In genomic region chr19:43584788-43585187, GRCm38 (mm10) we compare ENCODE assay signal across 9 mouse cellular contexts. TPM values are rescaled to one million over a fixed set of nuclear protein-coding genes. Genes with fewer than 3 reads are reported as not detected.
DNase-seq lines count a peak whose midpoint lies in the region; ATAC-seq and TF ChIP-seq lines count a peak whose summit lies in the region.
"Had no signal": no experiment of that assay in that cellular context is flagged by ENCODE, and none has a peak within 500 bp of the region (broad histone marks: within the 10 kb centered on the region; RNA-seq: fewer than 3 reads in every experiment).

No protein-coding gene starts in this region.

- intact Hi-C loops in heart, postnatal 14 days (cut with DNase I) = no loop called here
- intact Hi-C loops in left cerebral cortex, adult 2 months (cut with DNase I) = no loop called here

- no peak overlapping the region for H3K4me3 ChIP-seq in limb, embryonic 15.5 days
- no peak overlapping the region for H3K4me3 ChIP-seq in neural tube, embryonic 13.5 days
- no peak overlapping the region for H3K4me3 ChIP-seq in left cerebral cortex, adult 2 months

- DNase-seq in urinary bladder, postnatal 14 days (ENCODE audit: low spot score) = peak; percentile 41
- no peak for DNase-seq in urinary bladder, postnatal 36 days (ENCODE audit: low spot score in 2 of 2)
- DNase-seq in heart, postnatal 14 days = peak; percentile 36
- DNase-seq in layer of hippocampus, adult 8-10 months (ENCODE audit: low spot score in 2 of 2) = no peak
- DNase-seq in left cerebral cortex, adult 2 months (ENCODE audit: extremely low spot score in 1 of 2, low spot score in 2 of 2) = no peak
- DNase-seq in frontal cortex, postnatal 36 days (ENCODE audit: low spot score in 2 of 2) = no peak

- no peak for TF ChIP-seq CTCF in left cerebral cortex, adult 2 months (IDR thresholded peaks at IDR 0.05)

- peak overlapping the region; percentile 26 for H3K4me2 ChIP-seq in limb, embryonic 15.5 days
- H3K4me2 ChIP-seq in neural tube, embryonic 13.5 days = 0 out of 2 replicates have a peak overlapping the region, but pooled peaks have one; percentile 3

- no peak for ATAC-seq in limb, embryonic 15.5 days (ENCODE audit: insufficient number of reproducible peaks, low FRiP score, low TSS enrichment, low read depth)
- no peak for ATAC-seq in neural tube, embryonic 13.5 days (ENCODE audit: low read depth)

- H3K9ac ChIP-seq in limb, embryonic 15.5 days = no peak overlapping the region
- H3K9ac ChIP-seq in neural tube, embryonic 13.5 days = no peak overlapping the region

- H3K27me3 ChIP-seq in limb, embryonic 15.5 days = peaks cover 78% of the 10 kb centered on the region
- H3K27me3 ChIP-seq in neural tube, embryonic 13.5 days = peaks cover 95% of the 10 kb centered on the region

- H3K27ac ChIP-seq in limb, embryonic 15.5 days = no peak overlapping the region
- H3K27ac ChIP-seq in neural tube, embryonic 13.5 days (replicated peaks) = no peak overlapping the region
- H3K27ac ChIP-seq in left cerebral cortex, adult 2 months = no peak overlapping the region

- H3K36me3 ChIP-seq in limb, embryonic 15.5 days = no peaks in the 10 kb centered on the region
- no peaks in the 10 kb centered on the region for H3K36me3 ChIP-seq in neural tube, embryonic 13.5 days

- 0 out of 2 replicates have a peak, but pooled peaks cover 4% of the 10 kb centered on the region for H3K4me1 ChIP-seq in limb, embryonic 15.5 days
- no peaks in the 10 kb centered on the region for H3K4me1 ChIP-seq in neural tube, embryonic 13.5 days (replicated peaks)

- no peaks in the 10 kb centered on the region for H3K9me3 ChIP-seq in limb, embryonic 15.5 days
- H3K9me3 ChIP-seq in neural tube, embryonic 13.5 days = no peaks in the 10 kb centered on the region

- 3% methylated on average over 13 of the region's 13 CpGs for WGBS in limb, embryonic 15.5 days
- 2% methylated on average over 13 of the region's 13 CpGs for WGBS in neural tube, embryonic 13.5 days

RNA-seq across cellular contexts. Expression of gene Nkx2-3, which starts 27.3 kb away (rescaled TPM):
- total RNA-seq in heart, postnatal 14 days (2021) = not detected
- polyA plus RNA-seq in limb, embryonic 15.5 days (2015; fragmentation: Nextera tagmentation; extraction: Ambion mirVana) = not detected in 2 replicates
- not detected in 2 replicates for polyA plus RNA-seq in neural tube, embryonic 13.5 days (2015; fragmentation: Nextera tagmentation; extraction: Ambion mirVana)
- total RNA-seq in layer of hippocampus, adult 8-10 months (2022) = not detected
- total RNA-seq in left cerebral cortex, adult 2 months (2021) = not detected
- total RNA-seq: MEL had no signal

Comparison
In these comparisons a context has a peak if more than half of its experiments do, and no peak if none do; other contexts are left out.
1. DNase-seq: peak in urinary bladder, postnatal 14 days (single experiment) and heart, postnatal 14 days (2 of 2); none in urinary bladder, postnatal 36 days (0 of 2), layer of hippocampus, adult 8-10 months (0 of 2), left cerebral cortex, adult 2 months (0 of 2) and frontal cortex, postnatal 36 days (0 of 2).